Mouse (Mus musculus) hindbrain, embryonic 15.5 days (tissue): ENCODE measurements around the gene Itgb6. TPM values are rescaled to one million over a fixed set of nuclear protein-coding genes. Genes with fewer than 3 reads are reported as not detected.

ENCODE experiments used
- polyA plus RNA-seq: library from polyadenylated mRNA; unstranded; fragments of >200 nt; fragmentation: Nextera tagmentation; extraction: Ambion mirVana; gene quantifications from 2 replicates; pipeline ENCODE4 v1.2.1, GENCODE M21; 2015

Gene Itgb6
- polyA plus RNA-seq, 1 experiment from 2014 or later: not detected

Other genes with a start within 250 kb of the Itgb6 start
- 0.35 and 0.51 TPM in 2 replicates for gene Pla2r1, start 169.3 kb downstream of the Itgb6 start, polyA plus RNA-seq
- 75.9 and 77.7 TPM in 2 replicates for gene Rbms1, start 240.5 kb upstream of the Itgb6 start, polyA plus RNA-seq